Mouse (Mus musculus): ENCODE measurements at regions not wholly inside any gene's neighbourhood (a gene's known extent, or its start where the extent isn't known, plus 50 kb on each side); places are given as distances from the start of the nearest gene placed in this dataset.

DNA sequence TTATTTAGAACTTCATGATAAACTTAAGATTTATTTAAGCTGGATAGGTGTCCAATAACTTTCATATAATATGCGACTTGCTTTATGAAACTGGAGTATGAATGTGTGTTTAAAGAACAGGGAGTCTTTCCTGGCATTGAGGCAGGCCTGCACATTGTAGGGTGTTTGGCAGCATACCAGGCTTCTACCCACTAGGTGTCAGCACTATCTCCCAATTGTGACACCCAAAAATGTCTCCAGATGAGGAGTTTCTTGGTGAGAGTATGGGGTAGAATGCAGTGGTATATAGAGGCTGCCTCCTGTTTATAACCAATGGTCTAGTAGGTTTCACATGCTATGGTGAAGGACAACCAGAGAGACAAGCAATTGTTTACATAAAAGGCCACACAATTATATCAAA lies 311.9 kb downstream of the Gpat3 start:
- H3K4me1 ChIP-seq (replicated peaks): no peaks in the 10 kb centered on the region
- no peak for ATAC-seq
- no peak overlapping the region for H3K9ac ChIP-seq
- no peaks in the 10 kb centered on the region for H3K36me3 ChIP-seq
- no peaks in the 10 kb centered on the region for H3K27me3 ChIP-seq (replicated peaks)
- no peak overlapping the region for H3K27ac ChIP-seq
- no peak overlapping the region for H3K4me2 ChIP-seq (replicated peaks)
- no peak overlapping the region for H3K4me3 ChIP-seq (replicated peaks)
- 47% methylated on average over 1 of the region's 1 CpGs for WGBS
- no peaks in the 10 kb centered on the region for H3K9me3 ChIP-seq

DNA sequence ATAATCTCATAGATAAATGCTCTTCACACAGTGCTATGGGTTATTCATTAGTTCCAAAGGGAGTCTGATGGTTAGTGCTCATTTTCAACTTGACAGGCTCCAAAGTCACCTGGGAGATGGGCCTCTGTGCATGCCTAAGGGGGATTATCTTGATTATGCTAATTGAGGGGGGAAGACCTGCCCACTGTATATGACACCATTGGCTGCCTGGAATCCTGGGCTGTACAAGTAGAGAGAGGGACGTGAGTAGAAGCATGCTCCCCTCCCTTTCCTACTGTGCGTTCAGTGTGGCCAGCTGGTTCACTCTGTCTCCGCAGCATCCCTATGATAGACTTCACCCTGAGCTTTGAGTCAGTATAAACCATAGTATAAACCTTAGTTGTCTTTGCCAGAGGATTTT lies 300.8 kb downstream of the Gpat3 start:
- H3K9me3 ChIP-seq: no peaks in the 10 kb centered on the region
- 74% methylated on average over 3 of the region's 3 CpGs for WGBS
- H3K4me3 ChIP-seq (replicated peaks): no peak overlapping the region
- H3K36me3 ChIP-seq: no peaks in the 10 kb centered on the region
- H3K27me3 ChIP-seq (replicated peaks): no peaks in the 10 kb centered on the region
- no peak for ATAC-seq
- H3K9ac ChIP-seq: no peak overlapping the region
- no peak overlapping the region for H3K4me2 ChIP-seq (replicated peaks)
- H3K27ac ChIP-seq: no peak overlapping the region
- no peaks in the 10 kb centered on the region for H3K4me1 ChIP-seq (replicated peaks)

DNA sequence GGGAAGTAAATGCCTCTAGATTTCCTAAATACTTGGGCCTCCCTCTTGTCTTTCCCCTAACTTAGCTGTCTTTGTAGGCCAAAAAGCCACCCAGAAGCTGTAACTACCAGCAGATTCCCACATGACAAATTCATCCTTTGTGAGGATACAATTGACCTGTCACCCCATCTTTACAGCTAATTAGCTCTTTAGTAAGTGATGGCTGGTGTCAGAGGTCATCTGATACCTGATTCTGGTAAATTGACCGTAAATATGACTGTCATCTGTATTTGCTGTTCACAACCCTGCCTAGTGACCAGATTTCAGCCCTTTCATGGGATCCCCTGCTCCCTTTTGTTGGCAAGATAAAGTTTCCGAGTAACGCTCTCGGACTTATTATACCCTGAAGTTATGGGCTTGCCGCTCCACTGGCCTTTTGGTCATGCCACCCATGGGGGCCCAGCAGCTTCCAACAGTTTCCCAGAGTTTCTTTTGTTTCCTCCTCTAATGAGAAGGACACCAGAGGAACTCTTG lies 279.5 kb downstream of the Gpat3 start:
- Histone ChIP-seq H3K9ac (no peak overlapping the region), H3K27ac (no peak overlapping the region), H3K4me1 (replicated peaks) (no peaks in the 10 kb centered on the region), H3K4me3 (replicated peaks) (no peak overlapping the region), H3K9me3 (no peaks in the 10 kb centered on the region), H3K4me2 (replicated peaks) (no peak overlapping the region), H3K27me3 (replicated peaks) (no peaks in the 10 kb centered on the region), H3K36me3 (no peaks in the 10 kb centered on the region)
- 68% methylated on average over 5 of the region's 5 CpGs for WGBS
- ATAC-seq: no peak

DNA sequence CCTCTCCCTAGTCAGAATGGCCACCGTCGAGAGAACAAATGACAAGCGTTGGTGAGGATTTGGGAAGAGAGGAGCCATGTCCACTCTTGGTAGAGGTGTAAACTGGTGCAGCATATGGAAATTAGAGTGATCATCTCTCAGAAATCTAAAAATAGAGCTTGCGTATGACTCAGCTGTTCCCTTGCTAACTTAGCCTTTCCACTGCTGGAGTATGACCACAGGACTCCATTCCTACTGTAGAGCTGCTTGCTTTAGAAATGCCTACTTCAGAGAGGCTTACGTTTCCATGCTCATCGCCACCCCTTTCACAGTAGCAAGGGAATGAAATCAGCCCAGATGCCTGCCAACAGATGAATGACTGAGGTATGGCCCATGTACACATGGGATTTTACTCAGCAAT lies 277.4 kb downstream of the Gpat3 start:
- Histone ChIP-seq H3K4me2 (replicated peaks) (no peak overlapping the region), H3K9me3 (no peaks in the 10 kb centered on the region), H3K27ac (no peak overlapping the region), H3K9ac (no peak overlapping the region), H3K27me3 (replicated peaks) (no peaks in the 10 kb centered on the region), H3K36me3 (no peaks in the 10 kb centered on the region), H3K4me1 (replicated peaks) (no peaks in the 10 kb centered on the region), H3K4me3 (replicated peaks) (no peak overlapping the region)
- no peak for ATAC-seq
- WGBS: 93% methylated on average over 6 of the region's 6 CpGs

GRCm38 (mm10) chr5:101120509-101121201 lies 275.1 kb downstream of the Gpat3 start:
- Histone ChIP-seq H3K9me3 (no peaks in the 10 kb centered on the region), H3K4me1 (replicated peaks) (no peaks in the 10 kb centered on the region)

DNA sequence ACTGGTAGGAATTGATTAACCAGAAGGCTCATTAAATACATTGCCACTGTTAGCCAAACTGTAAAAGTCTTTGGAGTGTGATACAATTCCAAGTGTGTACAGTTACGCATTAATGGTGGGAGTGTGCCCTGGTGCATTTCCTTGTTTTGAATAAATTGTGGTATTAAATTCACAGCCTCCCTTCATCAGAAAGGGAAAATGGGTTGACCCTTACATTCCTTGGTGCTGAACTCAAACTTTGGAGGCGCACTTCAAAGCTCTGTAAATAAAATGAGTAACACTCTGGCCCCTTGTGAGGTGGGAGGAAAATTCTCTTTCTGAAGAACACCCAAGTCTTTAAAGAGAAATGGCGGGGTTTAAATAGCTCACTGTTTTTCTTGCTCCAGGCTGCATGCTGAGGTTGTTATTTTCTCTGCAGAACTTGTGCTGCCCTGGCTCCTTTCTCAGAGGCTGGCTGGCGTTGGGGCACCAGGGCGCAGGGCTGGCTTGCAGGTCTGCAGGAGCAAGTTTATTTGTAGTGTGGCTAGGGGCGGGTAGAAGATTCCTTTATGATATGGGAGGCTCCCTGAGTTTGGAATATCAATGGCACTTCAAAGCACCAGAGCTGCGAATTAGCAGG lies 266.7 kb downstream of the Gpat3 start:
- no peak overlapping the region for H3K4me2 ChIP-seq (replicated peaks)
- H3K27me3 ChIP-seq (replicated peaks): no peaks in the 10 kb centered on the region
- no peak overlapping the region for H3K4me3 ChIP-seq (replicated peaks)
- no peak for ATAC-seq
- WGBS: 33% methylated on average over 7 of the region's 7 CpGs
- H3K9me3 ChIP-seq: no peaks in the 10 kb centered on the region
- no peaks in the 10 kb centered on the region for H3K36me3 ChIP-seq
- no peak overlapping the region for H3K27ac ChIP-seq
- no peak overlapping the region for H3K9ac ChIP-seq
- H3K4me1 ChIP-seq (replicated peaks): no peaks in the 10 kb centered on the region

More at GRCm38 (mm10) chr5:101120509-101121201, 275.1 kb downstream of the Gpat3 start:
- 45% methylated on average over 5 of the region's 5 CpGs for WGBS
- Histone ChIP-seq H3K27me3 (replicated peaks) (no peaks in the 10 kb centered on the region), H3K4me2 (replicated peaks) (no peak overlapping the region), H3K4me3 (replicated peaks) (no peak overlapping the region), H3K9ac (no peak overlapping the region), H3K27ac (no peak overlapping the region), H3K36me3 (no peaks in the 10 kb centered on the region)
- ATAC-seq: no peak

DNA sequence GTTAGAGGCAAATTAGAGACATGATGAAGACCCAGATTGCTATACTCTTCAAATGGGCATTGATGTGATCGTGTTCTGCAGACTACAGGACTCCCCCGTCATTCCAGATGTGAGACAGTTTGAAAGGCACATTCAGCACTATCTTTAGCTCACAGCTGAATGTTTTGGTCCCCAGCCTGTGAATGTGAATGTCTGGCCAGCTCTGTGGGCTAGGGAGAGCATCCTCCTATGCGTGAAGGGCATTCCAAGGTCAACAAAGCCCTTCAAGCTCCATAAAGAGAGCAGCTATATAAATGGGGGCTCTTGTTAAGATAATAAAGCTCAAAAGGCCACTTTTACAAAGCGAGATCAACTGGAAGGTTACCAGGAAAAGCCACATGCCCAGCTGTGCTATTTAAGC lies 266.1 kb downstream of the Gpat3 start:
- no peaks in the 10 kb centered on the region for H3K36me3 ChIP-seq
- no peak overlapping the region for H3K4me3 ChIP-seq (replicated peaks)
- no peaks in the 10 kb centered on the region for H3K27me3 ChIP-seq (replicated peaks)
- no peak overlapping the region for H3K4me2 ChIP-seq (replicated peaks)
- WGBS: 55% methylated on average over 4 of the region's 4 CpGs
- H3K4me1 ChIP-seq (replicated peaks): no peaks in the 10 kb centered on the region
- no peak overlapping the region for H3K9ac ChIP-seq
- no peak for ATAC-seq
- H3K9me3 ChIP-seq: no peaks in the 10 kb centered on the region
- no peak overlapping the region for H3K27ac ChIP-seq

- WGBS: 68% methylated on average over 11 of the region's 11 CpGs
- Histone ChIP-seq H3K4me1 (replicated peaks) (no peaks in the 10 kb centered on the region), H3K4me2 (replicated peaks) (no peak overlapping the region), H3K36me3 (no peaks in the 10 kb centered on the region), H3K27me3 (replicated peaks) (no peaks in the 10 kb centered on the region), H3K4me3 (replicated peaks) (no peak overlapping the region), H3K9me3 (no peaks in the 10 kb centered on the region), H3K27ac (no peak overlapping the region), H3K9ac (no peak overlapping the region)
- no peak for ATAC-seq
Observed at GRCm38 (mm10) chr5:101100975-101101699, 255.6 kb downstream of the Gpat3 start.

DNA sequence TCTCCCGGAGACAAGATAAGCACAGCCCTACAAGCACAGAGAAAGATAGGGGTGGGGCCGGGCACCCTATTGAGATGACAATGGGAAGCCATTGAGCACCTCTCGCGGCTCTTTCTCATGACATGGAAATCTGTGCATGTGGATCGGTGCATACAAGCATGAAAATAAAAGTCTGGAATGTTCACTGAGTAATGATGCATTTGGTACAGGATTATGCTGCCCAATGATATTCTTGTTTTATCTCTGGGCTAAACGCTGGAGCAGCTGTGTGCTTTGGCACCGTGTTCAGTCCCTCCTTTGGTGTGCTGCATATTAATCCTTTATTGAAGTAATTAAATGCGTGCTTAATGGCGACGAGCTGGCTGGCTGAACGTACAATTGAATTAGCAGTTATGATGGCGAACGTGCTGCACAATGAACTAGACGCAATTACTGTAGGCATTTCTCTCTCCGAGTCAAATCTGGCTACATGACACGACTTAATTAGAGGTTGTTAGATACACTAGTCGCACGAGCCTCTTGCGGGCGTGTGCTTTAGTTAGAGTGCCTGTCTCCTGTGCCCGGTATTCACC lies 245.6 kb downstream of the Gpat3 start:
- Histone ChIP-seq H3K4me1 (replicated peaks) (no peaks in the 10 kb centered on the region), H3K4me2 (replicated peaks) (no peak overlapping the region), H3K4me3 (replicated peaks) (no peak overlapping the region), H3K9ac (no peak overlapping the region), H3K27ac (no peak overlapping the region), H3K9me3 (no peaks in the 10 kb centered on the region), H3K27me3 (replicated peaks) (no peaks in the 10 kb centered on the region), H3K36me3 (no peaks in the 10 kb centered on the region)
- WGBS: 72% methylated on average over 21 of the region's 21 CpGs
- ATAC-seq: no peak

DNA sequence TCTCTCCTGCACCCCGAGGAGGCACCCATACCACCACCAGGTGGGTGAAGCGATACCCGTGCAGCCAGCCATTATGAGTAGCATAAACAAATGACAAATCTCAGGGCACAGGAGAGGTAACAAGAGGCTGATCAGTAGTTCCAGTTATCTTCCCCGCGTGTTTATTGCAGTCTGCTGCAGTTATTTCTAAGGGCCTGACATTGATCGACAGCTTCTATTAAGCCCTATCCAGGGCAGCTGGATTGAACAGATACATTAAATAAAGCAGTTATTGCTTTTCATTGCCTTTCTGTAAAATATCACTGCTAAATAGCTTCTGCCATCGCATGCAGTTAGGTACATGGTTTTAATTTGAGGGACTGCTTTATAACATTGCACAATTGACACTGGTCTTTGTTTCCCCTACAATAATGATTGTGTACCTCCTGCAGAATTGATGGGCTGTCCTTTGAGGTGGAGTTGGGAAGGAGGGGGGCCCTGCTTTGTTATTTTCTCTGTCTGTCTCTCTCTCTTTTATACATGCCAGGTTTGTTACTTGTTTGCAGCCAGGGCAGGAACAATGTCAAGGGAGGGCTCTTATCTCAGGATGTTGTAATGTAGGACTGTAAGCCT lies 245.0 kb downstream of the Gpat3 start:
- no peaks in the 10 kb centered on the region for H3K4me1 ChIP-seq (replicated peaks)
- 53% methylated on average over 7 of the region's 7 CpGs for WGBS
- no peaks in the 10 kb centered on the region for H3K27me3 ChIP-seq (replicated peaks)
- H3K9me3 ChIP-seq: no peaks in the 10 kb centered on the region
- no peak overlapping the region for H3K4me2 ChIP-seq (replicated peaks)
- H3K27ac ChIP-seq: no peak overlapping the region
- H3K36me3 ChIP-seq: no peaks in the 10 kb centered on the region
- no peak overlapping the region for H3K9ac ChIP-seq
- ATAC-seq: no peak
- H3K4me3 ChIP-seq (replicated peaks): no peak overlapping the region

DNA sequence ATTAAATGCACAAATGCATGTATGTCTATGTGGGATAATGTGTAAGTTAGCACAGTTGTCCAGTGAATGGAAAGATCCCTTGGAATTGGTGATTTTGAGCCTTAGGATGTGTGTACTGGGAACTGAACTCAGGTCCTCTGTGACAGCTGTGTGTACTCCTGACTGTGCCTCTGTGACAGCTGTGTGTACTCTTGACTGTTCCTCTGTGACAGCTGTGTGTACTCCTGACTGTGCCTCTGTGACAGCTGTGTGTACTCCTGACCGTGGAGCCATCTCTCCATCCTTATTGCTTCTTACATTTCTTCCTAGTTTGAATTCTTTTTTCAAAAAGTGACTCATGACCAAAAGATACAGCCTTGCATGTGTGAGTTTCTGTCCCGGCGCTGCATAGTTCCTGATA lies 239.7 kb downstream of the Gpat3 start:
- H3K36me3 ChIP-seq: no peaks in the 10 kb centered on the region
- ATAC-seq: no peak
- H3K4me2 ChIP-seq (replicated peaks): no peak overlapping the region
- H3K27me3 ChIP-seq (replicated peaks): no peaks in the 10 kb centered on the region
- H3K4me3 ChIP-seq (replicated peaks): no peak overlapping the region
- WGBS: 62% methylated on average over 3 of the region's 3 CpGs
- no peaks in the 10 kb centered on the region for H3K9me3 ChIP-seq
- no peak overlapping the region for H3K27ac ChIP-seq
- H3K4me1 ChIP-seq (replicated peaks): no peaks in the 10 kb centered on the region
- no peak overlapping the region for H3K9ac ChIP-seq

GRCm38 (mm10) chr5:101082611-101083010 lies 237.1 kb downstream of the Gpat3 start:
- Histone ChIP-seq H3K4me1 (replicated peaks) (no peaks in the 10 kb centered on the region), H3K36me3 (no peaks in the 10 kb centered on the region), H3K27ac (no peak overlapping the region), H3K27me3 (replicated peaks) (no peaks in the 10 kb centered on the region), H3K9me3 (no peaks in the 10 kb centered on the region), H3K4me2 (replicated peaks) (no peak overlapping the region), H3K9ac (no peak overlapping the region), H3K4me3 (replicated peaks) (no peak overlapping the region)
- WGBS: 85% methylated on average over 20 of the region's 20 CpGs
- no peak for ATAC-seq
